Mouse (Mus musculus): ENCODE measurements around the gene Nms. TPM values are rescaled to one million over a fixed set of nuclear protein-coding genes. Genes with fewer than 3 reads are reported as not detected.

Nms gene
- total RNA-seq (2014; fragmentation: Nextera tagmentation), result not detected in 2 replicates
- total RNA-seq (2017), result not detected in 2 replicates

DNA sequence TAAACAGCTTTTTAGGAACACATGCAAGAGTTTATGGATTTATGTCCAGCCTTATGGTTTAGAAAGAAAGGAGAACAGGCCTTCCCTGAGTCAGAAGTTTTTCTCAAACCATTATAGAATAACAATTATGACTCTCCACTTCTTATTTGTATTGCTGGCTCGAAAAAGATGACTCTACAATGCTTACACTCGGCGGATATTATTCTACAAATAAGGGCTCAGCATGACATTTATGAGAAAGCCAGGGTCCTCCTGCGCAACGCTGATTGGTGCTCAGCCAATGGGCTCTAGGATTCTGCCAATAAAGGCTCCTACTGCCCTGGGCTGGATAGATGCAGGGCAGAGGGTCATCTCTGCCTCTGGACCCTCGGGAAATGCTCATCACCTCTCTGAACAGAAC, at the start of gene Nms:
Gene Nms, plus strand, starts transcription at position 301 of the 400 bp plus-strand sequence.
- ATAC-seq (replicated peaks; ENCODE audit: low FRiP score, low TSS enrichment, poor library complexity, severe bottlenecking), result no peak

DNA sequence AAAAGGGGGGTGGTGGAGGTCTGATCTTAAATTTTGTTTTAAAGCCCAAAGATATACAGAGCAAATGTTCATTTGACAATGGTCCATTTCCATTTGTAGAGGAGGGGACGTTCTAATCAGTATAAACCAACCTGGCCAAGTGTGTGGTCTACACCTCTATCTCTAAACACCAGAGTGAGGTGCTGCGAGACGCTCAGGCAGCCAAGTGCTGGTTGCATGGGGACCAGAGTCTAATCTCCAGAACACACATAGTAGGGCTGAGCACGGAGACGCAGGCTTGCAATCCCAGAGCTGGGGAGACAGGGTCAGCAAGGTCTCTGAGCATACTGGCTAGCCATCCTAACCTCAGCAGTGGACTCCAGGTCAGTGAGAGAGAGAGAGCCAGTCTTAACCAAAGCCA, 47.5 kb upstream of the Nms start:
- ATAC-seq (replicated peaks; ENCODE audit: low FRiP score, low TSS enrichment, poor library complexity, severe bottlenecking), result peak; percentile 85

DNA sequence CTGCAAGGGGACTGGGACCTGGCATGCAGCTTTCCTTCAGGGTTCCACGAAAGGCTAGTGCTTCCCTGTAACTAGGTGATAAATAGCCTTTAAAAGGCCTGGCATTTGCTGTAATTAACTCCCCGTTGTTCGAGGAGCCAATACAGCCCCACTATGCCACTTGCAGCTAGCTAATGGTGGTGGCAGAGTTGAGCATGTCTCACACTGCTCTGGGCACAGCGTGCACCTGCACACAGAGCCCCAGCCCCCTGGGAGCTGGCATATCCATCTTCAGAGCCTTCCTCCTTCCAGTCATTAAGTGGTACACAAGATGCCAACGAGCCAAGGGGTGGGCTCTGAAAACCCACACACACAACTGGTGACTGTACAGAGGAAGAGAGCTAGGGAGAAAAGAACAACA, 45.9 kb upstream of the Nms start:
- no peak for ATAC-seq (replicated peaks; ENCODE audit: low FRiP score, low TSS enrichment, poor library complexity, severe bottlenecking)

DNA sequence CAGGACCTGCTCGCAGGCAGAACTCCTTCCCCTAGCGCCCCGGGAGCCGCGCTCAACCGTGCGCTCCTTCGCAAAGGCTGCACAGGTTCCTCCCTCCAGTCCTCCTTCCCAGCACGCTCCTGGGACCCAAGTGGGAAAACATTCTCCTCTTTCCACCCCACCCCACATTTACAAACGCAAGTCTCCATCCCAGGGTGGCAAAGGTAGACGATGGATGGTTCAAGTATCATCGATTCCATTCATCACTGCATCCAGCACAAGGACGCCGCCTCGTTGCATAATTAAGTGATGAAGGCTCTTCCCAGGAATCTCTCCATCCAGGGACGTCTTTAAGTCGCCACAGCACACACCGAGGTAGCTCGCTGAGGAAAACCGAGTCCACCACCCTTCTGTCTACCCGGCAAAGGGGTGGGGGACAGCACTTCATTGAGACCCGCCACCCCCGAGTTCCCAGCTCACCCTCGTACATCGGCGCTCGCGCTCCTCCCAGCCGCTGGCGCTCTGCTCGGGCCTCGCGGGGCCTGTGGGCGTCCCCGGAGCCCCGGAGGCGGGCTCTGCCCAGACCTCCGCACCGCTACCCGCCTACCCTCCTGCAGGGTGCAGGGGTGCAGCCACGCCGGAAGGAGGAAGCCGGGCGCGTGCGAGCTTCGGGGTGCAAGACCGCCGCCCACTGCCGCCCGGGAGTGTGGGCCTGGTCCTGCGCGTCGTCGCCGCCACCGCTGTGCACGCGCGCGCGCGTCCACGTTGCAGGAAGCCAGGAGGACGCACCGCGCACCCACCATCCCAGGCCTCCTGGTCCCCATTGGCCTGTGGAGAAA, 41.3 kb upstream of the Nms start, which contains the start of gene Chst10:
Gene Chst10, minus strand, starts transcription at position 731 of the 818 bp plus-strand sequence.
- peak; percentile 94 for ATAC-seq (replicated peaks; ENCODE audit: low FRiP score, low TSS enrichment, poor library complexity, severe bottlenecking)

DNA sequence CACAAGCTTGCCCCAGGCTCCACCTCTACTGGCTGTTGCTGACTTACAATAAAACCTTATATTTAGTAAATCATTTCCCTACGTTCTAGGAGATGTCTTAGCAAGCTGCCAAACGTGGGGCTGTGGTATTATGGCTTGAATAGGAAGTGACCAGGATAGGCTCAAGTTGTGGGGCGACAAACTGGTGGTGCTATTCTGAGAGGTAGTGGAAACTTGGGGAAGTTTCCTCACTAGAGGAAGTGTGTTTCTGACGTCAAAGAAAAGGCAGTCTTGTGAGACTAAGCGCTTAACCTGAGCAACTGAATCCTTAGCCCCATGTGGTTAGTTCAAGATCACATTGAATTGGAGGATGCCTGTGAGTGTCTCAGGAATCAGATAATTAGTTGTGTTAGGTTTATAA, 36.4 kb upstream of the Nms start:
- ATAC-seq (replicated peaks; ENCODE audit: low FRiP score, low TSS enrichment, poor library complexity, severe bottlenecking), result no peak

DNA sequence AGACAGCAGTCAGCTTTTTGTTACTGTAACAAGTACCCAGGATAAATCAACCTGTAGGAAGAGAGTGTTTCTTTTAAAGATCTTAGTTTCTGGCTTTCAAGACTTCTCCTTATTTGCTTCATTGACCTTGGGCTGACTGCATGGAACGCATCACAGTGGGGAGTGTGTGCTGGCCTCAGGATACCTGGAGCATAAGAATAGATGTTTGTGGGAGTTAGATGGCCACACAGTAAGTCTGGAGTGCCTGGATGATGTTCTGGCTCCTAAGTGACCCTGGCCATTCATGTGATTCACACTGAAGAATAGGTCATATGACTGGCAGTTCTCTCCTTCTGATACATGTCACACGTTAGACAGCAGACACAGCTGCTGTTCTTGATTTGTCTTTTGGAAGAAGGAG, 35.0 kb upstream of the Nms start:
- ATAC-seq (replicated peaks; ENCODE audit: low FRiP score, low TSS enrichment, poor library complexity, severe bottlenecking), result no peak

DNA sequence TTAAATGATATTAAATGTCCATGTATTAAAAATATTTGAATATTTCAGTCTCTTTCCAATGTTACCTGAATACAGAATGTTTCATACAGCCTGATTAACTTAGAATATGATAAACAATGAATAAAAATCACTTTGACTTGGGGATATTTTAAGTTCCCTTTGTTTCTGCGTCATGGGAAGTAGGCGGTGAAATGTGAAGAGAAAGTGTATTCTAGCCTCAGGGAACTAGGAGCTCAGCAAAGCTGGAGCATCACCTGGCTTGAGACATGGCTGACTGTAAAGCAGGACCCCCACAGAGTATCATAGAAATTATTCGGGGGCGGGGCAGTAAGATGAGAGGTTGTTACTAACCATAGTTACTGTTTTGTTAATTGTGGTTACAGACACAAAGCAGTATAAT, 10.0 kb upstream of the Nms start:
- ATAC-seq (replicated peaks; ENCODE audit: low FRiP score, low TSS enrichment, poor library complexity, severe bottlenecking), result no peak

DNA sequence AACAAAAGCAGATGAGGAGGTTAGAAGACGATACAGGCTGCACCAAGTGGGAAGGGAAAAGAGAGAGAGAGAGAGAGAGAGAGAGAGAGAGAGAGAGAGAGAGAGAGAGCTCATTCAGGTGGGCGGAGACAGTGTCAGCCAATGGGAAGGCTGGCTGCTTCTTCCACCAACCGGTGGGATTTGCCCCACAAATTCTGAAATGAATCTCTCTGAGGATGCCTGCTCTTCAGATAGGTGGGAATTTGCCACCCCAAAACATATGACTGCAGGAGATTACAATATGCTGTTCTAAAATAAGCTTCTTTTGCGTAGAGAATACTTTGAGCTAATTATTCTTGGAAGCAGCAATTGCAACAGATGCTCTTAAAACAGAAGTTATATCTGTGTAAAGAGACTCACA, 9.5 kb upstream of the Nms start:
- ATAC-seq (replicated peaks; ENCODE audit: low FRiP score, low TSS enrichment, poor library complexity, severe bottlenecking), result no peak

DNA sequence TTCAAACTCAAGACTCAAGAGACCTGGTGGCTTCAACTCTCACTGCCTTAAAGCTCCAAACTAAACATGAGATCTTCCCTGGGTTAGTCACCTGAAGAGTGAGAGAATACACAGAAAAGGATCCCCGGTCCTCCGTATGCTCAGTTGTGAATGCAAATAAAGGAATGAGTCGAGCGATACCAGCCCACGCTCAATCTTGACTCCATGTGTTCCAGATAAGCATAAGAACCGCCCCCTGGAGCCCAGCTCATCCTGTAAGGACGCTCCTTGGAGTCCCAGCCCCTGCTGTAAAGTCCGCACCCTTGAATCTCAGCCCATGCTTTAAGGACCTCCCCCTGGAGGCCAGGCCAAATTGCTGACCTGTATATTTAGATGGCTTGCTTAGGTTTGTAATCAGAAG, 8.2 kb upstream of the Nms start:
- ATAC-seq (replicated peaks; ENCODE audit: low FRiP score, low TSS enrichment, poor library complexity, severe bottlenecking), result no peak

DNA sequence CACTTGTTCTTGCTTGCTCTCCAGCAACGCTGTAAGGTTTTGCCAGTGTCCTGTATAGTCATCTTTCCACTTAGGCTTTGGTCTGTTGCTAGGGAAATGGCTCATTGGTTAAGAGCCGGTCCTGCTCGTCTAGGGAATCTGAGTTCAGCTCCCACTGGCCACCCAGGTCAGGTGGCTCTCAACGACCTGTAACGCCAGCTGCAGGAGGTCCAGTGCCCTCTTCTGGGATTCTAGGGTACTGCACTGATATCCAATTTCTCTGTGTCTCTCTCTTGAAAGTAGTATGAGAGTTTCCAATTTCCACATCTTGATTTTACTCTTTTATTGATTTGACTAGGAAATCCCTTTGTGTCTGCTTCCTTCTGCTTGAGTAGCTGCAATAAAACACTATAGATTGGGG, 4.3 kb upstream of the Nms start:
- ATAC-seq (replicated peaks; ENCODE audit: low FRiP score, low TSS enrichment, poor library complexity, severe bottlenecking), result no peak

DNA sequence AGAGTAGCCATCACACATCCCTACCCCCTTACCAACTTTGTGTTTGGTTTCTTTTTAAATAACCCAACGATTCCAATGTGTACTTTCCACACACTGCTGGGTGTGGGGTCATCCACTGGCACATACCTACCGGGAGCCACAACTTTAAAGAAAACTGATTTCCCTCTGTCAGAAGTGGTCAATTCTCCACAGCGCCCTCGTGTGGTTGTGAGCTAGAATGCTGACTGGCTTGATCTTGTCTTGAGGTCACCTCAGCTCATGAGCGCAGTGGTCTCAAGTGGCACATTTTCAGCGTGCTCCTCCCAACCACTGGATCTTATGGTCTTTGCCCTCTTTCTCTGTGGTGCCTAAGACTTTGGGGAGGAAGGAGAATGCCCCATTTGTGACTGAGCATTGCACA, 2.2 kb upstream of the Nms start:
- peak; percentile 41; the same call in 1 of the 2 replicates for ATAC-seq (replicated peaks; ENCODE audit: low FRiP score, low TSS enrichment, poor library complexity, severe bottlenecking)

DNA sequence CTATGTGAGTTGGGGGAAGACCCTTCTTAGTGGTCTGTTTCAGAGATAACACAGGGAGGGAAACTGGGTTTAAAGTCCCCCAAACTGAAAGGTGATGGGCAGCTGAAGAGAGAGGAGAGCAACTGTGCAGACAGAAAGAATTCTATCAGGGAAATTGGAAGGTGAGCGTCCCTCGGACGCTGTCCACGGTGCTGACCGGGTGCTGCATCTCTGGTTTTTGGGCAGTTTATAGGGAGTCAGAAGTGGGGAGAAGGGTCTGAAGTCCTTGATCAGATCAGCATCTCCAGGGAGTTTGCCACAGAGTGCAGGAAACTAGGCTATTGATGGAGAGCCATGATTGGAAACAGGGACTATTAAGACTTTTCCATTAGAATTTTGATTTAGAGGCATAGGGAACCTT, 659 bp downstream of the Nms start:
- no peak for ATAC-seq (replicated peaks; ENCODE audit: low FRiP score, low TSS enrichment, poor library complexity, severe bottlenecking)

DNA sequence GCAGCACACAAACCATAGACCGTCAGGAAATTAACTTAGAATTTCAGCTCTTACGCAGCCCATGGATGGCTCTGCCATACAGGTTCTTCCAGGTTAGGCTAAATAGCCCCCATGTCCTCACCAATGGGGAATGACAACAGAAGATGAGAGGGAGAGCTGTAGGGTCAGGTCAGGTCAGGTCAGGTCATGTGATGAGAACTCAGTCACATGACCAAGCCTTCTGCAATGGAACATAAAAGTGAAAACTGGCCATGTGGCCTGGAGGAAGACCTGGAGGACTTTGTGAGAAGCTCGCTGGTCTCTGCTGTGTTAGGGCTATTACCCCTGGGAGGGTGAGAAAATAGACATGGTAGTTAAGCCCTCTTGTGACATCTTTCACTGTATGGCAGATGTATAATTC, 17.5 kb downstream of the Nms start:
- ATAC-seq (replicated peaks; ENCODE audit: low FRiP score, low TSS enrichment, poor library complexity, severe bottlenecking), result no peak

DNA sequence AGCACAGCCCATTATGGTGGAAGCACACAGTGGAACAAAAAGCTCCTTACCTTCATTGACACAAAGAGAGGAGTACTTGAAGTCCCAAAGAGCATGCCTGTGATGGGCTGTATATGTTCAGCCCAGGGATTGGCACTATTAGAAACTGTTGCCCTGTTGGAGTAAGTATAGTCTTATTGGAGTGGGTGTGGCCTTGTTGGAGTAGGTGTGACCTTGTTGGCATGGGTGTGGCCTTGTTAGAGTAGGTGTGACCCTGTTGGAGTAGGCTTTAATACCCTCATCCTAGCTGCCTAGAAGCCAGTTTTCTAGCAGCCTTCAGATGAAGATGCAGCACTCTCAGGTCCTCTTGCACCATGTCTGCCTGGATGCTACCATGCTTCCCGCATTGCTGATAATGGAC, 30.2 kb downstream of the Nms start:
- no peak for ATAC-seq (replicated peaks; ENCODE audit: low FRiP score, low TSS enrichment, poor library complexity, severe bottlenecking)

DNA sequence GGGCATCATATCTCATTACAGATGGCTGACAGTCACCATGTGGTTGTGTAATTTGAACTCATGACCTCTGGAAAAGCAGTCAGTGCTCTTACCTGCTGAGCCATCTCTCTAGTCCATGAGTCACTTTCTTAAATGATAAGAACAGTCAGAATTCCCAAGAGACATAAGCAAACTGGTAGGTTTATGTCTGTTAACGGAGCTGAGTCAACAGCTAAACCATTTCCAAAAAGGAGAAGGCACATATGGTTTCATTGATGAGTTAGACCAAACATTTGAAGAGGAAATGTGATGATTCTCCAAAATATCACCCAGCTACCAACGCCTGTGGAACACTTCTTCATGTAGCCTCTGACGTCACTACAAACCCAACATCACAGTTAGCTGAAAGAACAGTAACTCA, 32.8 kb downstream of the Nms start:
- ATAC-seq (replicated peaks; ENCODE audit: low FRiP score, low TSS enrichment, poor library complexity, severe bottlenecking), result no peak

DNA sequence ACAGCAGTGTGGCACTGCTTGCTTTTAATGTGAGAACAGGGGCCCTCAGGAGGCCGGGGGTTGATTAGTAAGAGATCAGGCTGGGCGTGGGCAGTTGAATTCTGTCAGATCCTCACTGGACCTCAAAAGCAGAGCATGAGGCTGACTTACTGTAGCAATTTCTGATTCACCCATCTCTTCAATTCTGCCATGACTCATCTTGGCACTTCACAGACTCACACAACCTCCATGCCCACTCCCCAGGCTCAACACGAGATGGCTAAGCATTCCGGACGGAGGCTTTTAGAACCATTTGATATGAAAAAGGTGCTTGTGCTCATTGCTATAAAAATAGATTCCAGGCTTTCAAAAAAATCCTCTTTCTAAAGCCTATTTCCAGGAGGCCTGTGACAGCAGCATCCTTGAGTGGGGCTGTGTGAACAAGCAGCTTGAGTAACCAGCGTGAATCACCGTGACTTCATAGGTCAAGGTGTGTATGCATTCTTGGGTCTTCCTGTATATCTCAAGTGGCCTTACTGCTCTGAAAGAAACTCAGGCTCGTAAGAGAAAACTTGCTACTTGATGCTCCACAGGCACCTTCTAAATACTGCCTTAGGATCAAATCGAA, 34.1 kb downstream of the Nms start:
- no peak for ATAC-seq (replicated peaks; ENCODE audit: low FRiP score, low TSS enrichment, poor library complexity, severe bottlenecking)

DNA sequence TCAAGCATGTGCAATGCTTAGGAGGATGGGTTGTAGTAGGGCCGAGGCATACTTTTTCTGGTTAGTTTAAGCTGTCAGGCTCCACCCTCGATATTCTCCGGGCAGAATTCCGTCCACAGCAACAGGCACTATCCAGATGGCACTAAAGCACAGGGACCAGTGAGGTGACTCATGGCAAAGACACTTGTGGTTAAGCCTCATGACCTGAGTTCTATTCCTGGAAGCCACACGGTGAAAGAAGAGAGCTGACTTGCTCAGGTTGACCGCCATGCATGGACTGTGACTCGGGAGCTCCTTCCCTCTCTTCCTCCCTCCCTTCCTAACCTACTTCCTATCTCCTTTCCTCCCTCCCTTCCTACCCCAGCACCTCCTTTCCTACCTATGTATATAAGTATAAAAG, 41.0 kb downstream of the Nms start:
- ATAC-seq (replicated peaks; ENCODE audit: low FRiP score, low TSS enrichment, poor library complexity, severe bottlenecking), result no peak

DNA sequence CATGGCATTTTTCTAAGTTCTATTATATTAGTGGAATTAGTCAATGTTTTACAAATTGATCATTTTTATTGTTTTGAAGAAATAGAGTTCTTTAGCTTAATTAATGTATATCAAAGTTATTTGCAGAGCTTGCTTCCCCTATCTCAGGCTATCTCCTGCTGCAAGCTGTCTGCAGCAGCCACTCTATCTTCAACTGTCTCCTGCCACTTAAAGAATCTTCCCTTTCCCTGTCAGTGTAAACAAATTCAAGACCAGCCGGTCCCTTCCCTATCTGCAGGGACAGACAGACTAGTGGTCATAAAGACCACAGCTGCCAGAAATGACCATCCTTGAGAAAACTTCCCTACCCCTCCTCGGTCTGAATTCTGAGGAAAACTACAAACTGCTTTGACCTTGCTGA, 44.9 kb downstream of the Nms start:
- ATAC-seq (replicated peaks; ENCODE audit: low FRiP score, low TSS enrichment, poor library complexity, severe bottlenecking), result no peak

DNA sequence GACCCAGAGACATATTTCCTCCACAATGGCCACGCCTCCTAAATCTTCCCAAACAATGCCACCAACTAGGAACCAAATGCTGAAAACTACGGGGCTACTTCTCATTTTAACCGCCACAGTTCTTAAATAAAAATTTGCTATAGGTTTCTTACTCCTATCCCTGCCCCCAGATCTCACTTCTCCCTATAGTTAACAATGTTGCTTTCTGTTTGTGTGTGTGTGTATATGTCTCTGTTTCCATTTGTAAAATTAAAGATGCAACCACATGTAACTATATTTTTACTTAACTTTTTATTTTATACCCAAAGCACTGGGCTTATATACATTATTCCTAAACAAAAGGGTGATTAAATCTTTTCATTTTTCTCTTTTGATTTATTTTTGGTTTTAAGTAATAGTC, 46.4 kb downstream of the Nms start, which contains the start of gene Pdcl3:
Gene Pdcl3, plus strand, starts transcription at position 301 of the 400 bp plus-strand sequence.
- ATAC-seq (replicated peaks; ENCODE audit: low FRiP score, low TSS enrichment, poor library complexity, severe bottlenecking), result no peak

DNA sequence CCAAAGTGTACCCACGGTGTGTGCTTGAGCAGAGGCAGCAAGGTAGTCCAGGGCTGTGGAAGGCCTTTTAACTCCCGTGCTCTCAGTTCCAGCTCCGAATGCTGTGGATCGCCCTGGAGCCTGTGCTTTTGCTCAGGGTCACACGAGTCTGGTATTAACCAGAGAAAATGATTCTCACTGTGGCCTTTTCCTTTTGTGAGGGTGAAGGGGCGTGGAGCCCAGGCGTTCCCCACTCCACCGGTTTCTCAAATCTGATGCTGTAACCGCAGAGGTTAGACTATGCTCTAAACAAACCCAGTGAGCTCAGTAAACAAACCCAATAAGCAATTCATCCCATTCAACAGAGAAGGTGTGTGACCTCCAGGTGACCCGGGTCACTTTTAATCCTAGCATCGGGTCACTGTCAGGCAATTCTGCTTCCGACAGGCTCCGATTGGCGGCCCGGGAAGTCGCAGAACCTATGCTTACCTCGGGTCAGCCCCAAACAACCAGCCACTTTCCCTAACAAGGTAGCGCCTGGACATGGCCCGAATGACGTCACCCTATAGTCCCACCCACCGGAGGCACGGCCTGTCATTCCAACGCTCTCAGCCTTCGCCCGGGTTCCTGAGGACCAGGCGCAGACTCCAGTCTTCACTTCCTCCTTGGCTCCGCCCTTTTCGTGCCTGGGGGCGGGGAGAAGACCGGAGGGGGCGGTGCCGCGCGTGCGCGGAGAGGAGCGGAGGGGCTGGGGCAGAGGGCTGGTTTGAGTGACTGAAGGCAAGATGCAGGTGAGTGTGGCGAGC, 48.3 kb downstream of the Nms start:
- peak; percentile 99 for ATAC-seq (replicated peaks; ENCODE audit: low FRiP score, low TSS enrichment, poor library complexity, severe bottlenecking)
